Mouse (Mus musculus): ENCODE measurements around the gene Yod1. TPM values are rescaled to one million over a fixed set of nuclear protein-coding genes. Genes with fewer than 3 reads are reported as not detected.

Gene Yod1
- polyA plus RNA-seq, 2 experiments = 5.8 to 19.0 TPM

DNA sequence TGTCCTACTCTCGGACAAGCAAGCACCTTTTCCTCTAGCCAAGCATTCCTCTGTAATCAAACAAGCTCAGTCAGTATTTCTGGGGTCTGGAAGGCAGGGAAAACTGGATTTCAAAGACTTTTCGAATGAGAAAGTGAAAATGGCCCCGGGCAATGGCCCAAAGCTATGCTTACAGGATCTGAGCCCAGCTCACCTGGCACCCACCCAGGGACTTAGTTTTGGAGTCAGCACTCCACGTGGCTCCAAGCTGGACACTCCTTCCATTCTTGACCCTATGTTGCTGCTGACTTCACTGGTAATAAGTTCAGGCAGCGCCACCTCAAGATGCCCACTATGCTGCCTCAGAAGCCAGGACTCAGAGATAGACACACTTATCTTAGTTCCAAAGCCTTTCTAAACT lies 49.9 kb downstream of the Yod1 start:
- ATAC-seq (ENCODE audit: insufficient read depth) = no peak
- Histone ChIP-seq H3K9me3 (ENCODE audit: control insufficient read depth, low read length) (no peaks in the 10 kb centered on the region), H3K4me2 (ENCODE audit: low read depth) (no peak overlapping the region), H3K36me3 (replicated peaks; ENCODE audit: control insufficient read depth, insufficient read depth, low read depth) (no peaks in the 10 kb centered on the region), H3K27ac (no peak overlapping the region), H3K27me3 (ENCODE audit: control insufficient read depth, insufficient read depth, low read length) (no peaks in the 10 kb centered on the region), H3K9ac (replicated peaks) (no peak overlapping the region), H3K4me3 (ENCODE audit: insufficient read depth in 1 of 2, low read depth in 2 of 2, low read length in 2 of 2) (no peak overlapping the region), H3K4me1 (replicated peaks; ENCODE audit: control insufficient read depth in 2 of 2, insufficient read depth in 2 of 2, low read length in 1 of 2) (peaks cover 7 to 13% of the 10 kb centered on the region in 2 experiments)
- no peak for DNase-seq (ENCODE audit: low read depth in 3 of 3, low spot score in 3 of 3)
- TF ChIP-seq EP300 (IDR thresholded peaks at IDR 0.05; ENCODE audit: low read depth) (no peak), CTCF (IDR thresholded peaks at IDR 0.05; ENCODE audit: low read depth) (no peak)
- 74% methylated on average over 5 of the region's 5 CpGs for WGBS (ENCODE audit: insufficient replicate concordance)

DNA sequence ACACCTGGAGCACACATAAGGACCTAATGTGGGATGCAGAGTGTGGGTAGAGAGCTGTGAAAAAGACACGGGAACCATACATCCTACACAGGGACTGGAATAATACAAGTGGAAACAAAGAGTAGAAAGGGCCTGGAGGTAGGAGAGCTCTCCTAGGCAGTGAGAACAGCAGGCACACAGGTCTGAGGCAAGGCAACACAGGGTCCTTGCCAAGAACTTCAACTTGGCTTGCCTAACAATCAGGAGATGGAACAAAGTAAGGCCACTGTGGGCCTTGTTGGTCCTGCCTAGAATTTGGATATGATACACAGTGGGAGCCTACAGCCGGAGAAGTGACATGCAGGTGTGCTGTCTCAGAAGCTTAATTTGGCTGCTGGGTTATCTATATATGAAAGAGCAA lies 52.8 kb downstream of the Yod1 start:
- no peak overlapping the region for H3K4me3 ChIP-seq (ENCODE audit: insufficient read depth in 1 of 2, low read depth in 2 of 2, low read length in 2 of 2)
- DNase-seq (ENCODE audit: low read depth in 3 of 3, low spot score in 3 of 3) (no peak), ATAC-seq (ENCODE audit: insufficient read depth) (no peak)
- H3K4me2 ChIP-seq (ENCODE audit: low read depth) = no peak overlapping the region
- no peak overlapping the region for H3K27ac ChIP-seq
- no peaks in the 10 kb centered on the region for H3K36me3 ChIP-seq (replicated peaks; ENCODE audit: control insufficient read depth, insufficient read depth, low read depth)
- H3K9me3 ChIP-seq (ENCODE audit: control insufficient read depth, low read length) = no peaks in the 10 kb centered on the region
- 80% methylated on average over 2 of the region's 2 CpGs for WGBS (ENCODE audit: insufficient replicate concordance)
- H3K4me1 ChIP-seq (replicated peaks; ENCODE audit: control insufficient read depth in 2 of 2, insufficient read depth in 2 of 2, low read length in 1 of 2) = peaks cover 0 to 7% of the 10 kb centered on the region in 2 experiments; a peak in 2 of 4 replicates
- no peak for TF ChIP-seq EP300 (IDR thresholded peaks at IDR 0.05; ENCODE audit: low read depth)
- no peak for TF ChIP-seq CTCF (IDR thresholded peaks at IDR 0.05; ENCODE audit: low read depth)
- H3K9ac ChIP-seq (replicated peaks) = no peak overlapping the region
- no peaks in the 10 kb centered on the region for H3K27me3 ChIP-seq (ENCODE audit: control insufficient read depth, insufficient read depth, low read length)

DNA sequence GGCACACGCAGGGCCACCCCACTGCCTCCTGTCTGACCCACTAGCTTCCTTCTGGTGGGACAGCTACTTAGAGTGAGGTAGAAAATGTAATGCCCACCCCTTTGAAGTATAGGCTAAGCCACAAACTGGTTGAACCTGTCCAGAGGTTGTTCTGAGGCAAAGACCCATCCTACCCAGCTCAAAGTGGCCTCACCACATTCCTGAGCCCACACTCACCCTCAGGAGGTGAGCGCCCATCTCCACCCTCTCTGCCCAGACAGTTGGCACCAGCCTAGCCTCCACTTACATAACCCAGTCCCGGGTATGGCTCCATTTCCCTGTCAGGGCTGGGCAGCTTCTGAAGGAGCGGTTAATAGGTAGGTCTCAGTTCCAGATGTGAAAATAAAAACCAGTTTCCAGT lies 53.4 kb downstream of the Yod1 start:
- no peaks in the 10 kb centered on the region for H3K27me3 ChIP-seq (ENCODE audit: control insufficient read depth, insufficient read depth, low read length)
- 72% methylated on average over 4 of the region's 4 CpGs for WGBS (ENCODE audit: insufficient replicate concordance)
- no peaks in the 10 kb centered on the region for H3K9me3 ChIP-seq (ENCODE audit: control insufficient read depth, low read length)
- H3K36me3 ChIP-seq (replicated peaks; ENCODE audit: control insufficient read depth, insufficient read depth, low read depth) = no peaks in the 10 kb centered on the region
- no peak overlapping the region for H3K4me3 ChIP-seq (ENCODE audit: insufficient read depth in 1 of 2, low read depth in 2 of 2, low read length in 2 of 2)
- peaks cover 0 to 7% of the 10 kb centered on the region in 2 experiments; a peak in 2 of 4 replicates for H3K4me1 ChIP-seq (replicated peaks; ENCODE audit: control insufficient read depth in 2 of 2, insufficient read depth in 2 of 2, low read length in 1 of 2)
- no peak overlapping the region for H3K27ac ChIP-seq
- TF ChIP-seq CTCF (IDR thresholded peaks at IDR 0.05; ENCODE audit: low read depth) = no peak
- TF ChIP-seq EP300 (IDR thresholded peaks at IDR 0.05; ENCODE audit: low read depth) = no peak
- DNase-seq (ENCODE audit: low read depth in 3 of 3, low spot score in 3 of 3) (no peak), ATAC-seq (ENCODE audit: insufficient read depth) (no peak)
- H3K4me2 ChIP-seq (ENCODE audit: low read depth) = no peak overlapping the region
- H3K9ac ChIP-seq (replicated peaks) = no peak overlapping the region

DNA sequence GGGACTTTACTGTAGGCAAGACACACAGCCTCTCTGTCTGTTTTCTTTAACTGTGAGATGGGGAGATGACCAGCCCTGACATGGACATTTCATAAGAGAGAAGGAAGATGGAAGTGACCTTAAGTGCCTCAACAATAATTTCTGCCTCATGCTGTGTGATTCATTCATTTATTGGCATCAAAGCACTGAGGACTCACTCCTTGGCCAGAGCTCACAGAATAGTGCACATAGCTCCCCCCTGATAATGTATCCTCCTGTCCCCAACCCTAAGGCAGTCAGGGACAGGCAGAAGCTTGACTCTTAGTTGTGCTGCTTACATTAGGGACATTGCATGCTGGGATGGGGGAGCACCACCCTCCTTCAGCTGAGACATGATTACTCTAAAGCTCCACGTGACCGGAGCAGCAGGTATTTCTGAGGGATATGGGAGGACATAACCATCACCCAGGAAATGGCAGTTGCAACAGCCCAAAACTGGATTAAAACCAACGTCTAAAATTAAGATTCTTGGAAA lies 53.9 kb downstream of the Yod1 start:
- H3K27ac ChIP-seq = no peak overlapping the region
- WGBS (ENCODE audit: insufficient replicate concordance) = 52% methylated on average over 3 of the region's 3 CpGs
- peaks cover 0 to 7% of the 10 kb centered on the region in 2 experiments; a peak in 2 of 4 replicates for H3K4me1 ChIP-seq (replicated peaks; ENCODE audit: control insufficient read depth in 2 of 2, insufficient read depth in 2 of 2, low read length in 1 of 2)
- no peak for TF ChIP-seq CTCF (IDR thresholded peaks at IDR 0.05; ENCODE audit: low read depth)
- no peak for TF ChIP-seq EP300 (IDR thresholded peaks at IDR 0.05; ENCODE audit: low read depth)
- no peaks in the 10 kb centered on the region for H3K27me3 ChIP-seq (ENCODE audit: control insufficient read depth, insufficient read depth, low read length)
- DNase-seq (ENCODE audit: low read depth in 3 of 3, low spot score in 3 of 3) (no peak), ATAC-seq (ENCODE audit: insufficient read depth) (no peak)
- no peak overlapping the region for H3K9ac ChIP-seq (replicated peaks)
- H3K36me3 ChIP-seq (replicated peaks; ENCODE audit: control insufficient read depth, insufficient read depth, low read depth) = no peaks in the 10 kb centered on the region
- H3K4me3 ChIP-seq (ENCODE audit: insufficient read depth in 1 of 2, low read depth in 2 of 2, low read length in 2 of 2) = no peak overlapping the region
- H3K9me3 ChIP-seq (ENCODE audit: control insufficient read depth, low read length) = no peaks in the 10 kb centered on the region
- H3K4me2 ChIP-seq (ENCODE audit: low read depth) = no peak overlapping the region

Other genes with a start within 250 kb of the Yod1 start
- gene Zp3r, start 87.7 kb upstream of the Yod1 start, polyA plus RNA-seq (2012; rRNA removed) = not detected in 2 replicates
- not detected in 2 replicates for gene Zp3r, start 87.7 kb upstream of the Yod1 start, polyA plus RNA-seq (2014; fragmentation: Nextera tagmentation; extraction: Ambion mirVana)
- gene C4bp, start 55.7 kb upstream of the Yod1 start, polyA plus RNA-seq (2012; rRNA removed) = 0.64 and 0.98 TPM in 2 replicates
- gene C4bp, start 55.7 kb upstream of the Yod1 start, polyA plus RNA-seq (2014; fragmentation: Nextera tagmentation; extraction: Ambion mirVana) = 2.2 and 2.7 TPM in 2 replicates
- gene Gm29427, start 1.5 kb upstream of the Yod1 start, polyA plus RNA-seq (2012; rRNA removed) = not detected in 2 replicates
- gene Gm29427, start 1.5 kb upstream of the Yod1 start, polyA plus RNA-seq (2014; fragmentation: Nextera tagmentation; extraction: Ambion mirVana) = not detected in 2 replicates
- 6.4 and 7.2 TPM in 2 replicates for gene Pfkfb2, start 11.9 kb downstream of the Yod1 start, polyA plus RNA-seq (2012; rRNA removed)
- 1.7 and 3.6 TPM in 2 replicates for gene Pfkfb2, start 11.9 kb downstream of the Yod1 start, polyA plus RNA-seq (2014; fragmentation: Nextera tagmentation; extraction: Ambion mirVana)
- 3.6 and 3.7 TPM in 2 replicates for gene AA986860, start 14.6 kb downstream of the Yod1 start, polyA plus RNA-seq (2012; rRNA removed)
- 5.3 and 8.7 TPM in 2 replicates for gene AA986860, start 14.6 kb downstream of the Yod1 start, polyA plus RNA-seq (2014; fragmentation: Nextera tagmentation; extraction: Ambion mirVana)
- not detected in 2 replicates for gene Fcamr, start 83.6 kb downstream of the Yod1 start, polyA plus RNA-seq (2012; rRNA removed)
- gene Fcamr, start 83.6 kb downstream of the Yod1 start, polyA plus RNA-seq (2014; fragmentation: Nextera tagmentation; extraction: Ambion mirVana) = not detected in 2 replicates
- gene Pigr, start 109.4 kb downstream of the Yod1 start, polyA plus RNA-seq (2012; rRNA removed) = 0.13 and 0.21 TPM in 2 replicates
- gene Pigr, start 109.4 kb downstream of the Yod1 start, polyA plus RNA-seq (2014; fragmentation: Nextera tagmentation; extraction: Ambion mirVana) = 0.14 and 0.19 TPM in 2 replicates
- gene Fcmr, start 148.3 kb downstream of the Yod1 start, polyA plus RNA-seq (2012; rRNA removed) = 0.16 TPM in 1 of 2 replicates, not detected in the other
- not detected in 2 replicates for gene Fcmr, start 148.3 kb downstream of the Yod1 start, polyA plus RNA-seq (2014; fragmentation: Nextera tagmentation; extraction: Ambion mirVana)
- not detected in 2 replicates for gene Il24, start 170.1 kb downstream of the Yod1 start, polyA plus RNA-seq (2012; rRNA removed)
- gene Il24, start 170.1 kb downstream of the Yod1 start, polyA plus RNA-seq (2014; fragmentation: Nextera tagmentation; extraction: Ambion mirVana) = not detected in 2 replicates
- not detected in 2 replicates for gene Il20, start 194.1 kb downstream of the Yod1 start, polyA plus RNA-seq (2012; rRNA removed)
- gene Il20, start 194.1 kb downstream of the Yod1 start, polyA plus RNA-seq (2014; fragmentation: Nextera tagmentation; extraction: Ambion mirVana) = not detected in 2 replicates
- gene Il19, start 222.8 kb downstream of the Yod1 start, polyA plus RNA-seq (2012; rRNA removed) = not detected in 2 replicates
- not detected in 2 replicates for gene Il19, start 222.8 kb downstream of the Yod1 start, polyA plus RNA-seq (2014; fragmentation: Nextera tagmentation; extraction: Ambion mirVana)

Measured in liver, embryonic 14.5 days (tissue).